Mouse (Mus musculus) left cerebral cortex, adult 11 months (tissue): ENCODE data around the gene Gnl2.

Source experiments
- DNase-seq: peaks from one replicate; pipeline ENCODE4 v3.0.0; 2022; ENCODE audit warnings: low spot score

Gene Gnl2

GRCm38 (mm10) chr4:125002978-125003377 lies 13.4 kb upstream of the Gnl2 start:
- DNase-seq = no peak

- no peak for DNase-seq
Measured at GRCm38 (mm10) chr4:125004886-125005285, 11.5 kb upstream of the Gnl2 start.

- no peak for DNase-seq
Measured at GRCm38 (mm10) chr4:125007460-125007859, 8.9 kb upstream of the Gnl2 start.

- no peak for DNase-seq
Measured at GRCm38 (mm10) chr4:125008220-125008619, 8.2 kb upstream of the Gnl2 start.

- DNase-seq = no peak
Measured at GRCm38 (mm10) chr4:125008712-125009111, 7.7 kb upstream of the Gnl2 start.

GRCm38 (mm10) chr4:125017431-125017830 lies 1.0 kb downstream of the Gnl2 start:
- DNase-seq = no peak

- DNase-seq = no peak
Measured at GRCm38 (mm10) chr4:125020780-125021538, 4.6 kb downstream of the Gnl2 start.

GRCm38 (mm10) chr4:125029891-125030614 lies 13.7 kb downstream of the Gnl2 start:
- DNase-seq = peak; percentile 82

GRCm38 (mm10) chr4:125034341-125034740 lies 18.0 kb downstream of the Gnl2 start:
- no peak for DNase-seq

GRCm38 (mm10) chr4:125044454-125044853 lies 28.1 kb downstream of the Gnl2 start:
- no peak for DNase-seq

GRCm38 (mm10) chr4:125055385-125055784 lies 39.0 kb downstream of the Gnl2 start:
- peak; percentile 27 for DNase-seq

- DNase-seq = no peak
Measured at GRCm38 (mm10) chr4:125056476-125056875, 40.1 kb downstream of the Gnl2 start.

- DNase-seq = no peak
Measured at GRCm38 (mm10) chr4:125057273-125057672, 40.9 kb downstream of the Gnl2 start.

- DNase-seq = no peak
Measured at GRCm38 (mm10) chr4:125058033-125058432, 41.6 kb downstream of the Gnl2 start.

- DNase-seq = peak; percentile 19
Measured at GRCm38 (mm10) chr4:125059025-125059424, 42.6 kb downstream of the Gnl2 start.

GRCm38 (mm10) chr4:125063829-125064228 lies 47.4 kb downstream of the Gnl2 start:
- DNase-seq = no peak

GRCm38 (mm10) chr4:125065517-125066307 lies 49.3 kb downstream of the Gnl2 start, which contains the start of gene Dnali1:
Gene Dnali1, minus strand, starts transcription at chr4:125065703.
- no peak for DNase-seq

GRCm38 (mm10) chr4:125066490-125067370 lies 50.3 kb downstream of the Gnl2 start, which contains the start of gene Snip1:
Gene Snip1, plus strand, starts transcription at chr4:125066672.
- DNase-seq = peak; percentile 87

GRCm38 (mm10) chr4:125077700-125078099 lies 61.3 kb downstream of the Gnl2 start:
- DNase-seq = no peak

GRCm38 (mm10) chr4:125078698-125079097 lies 62.3 kb downstream of the Gnl2 start:
- no peak for DNase-seq
